In the genomic region with DNA sequence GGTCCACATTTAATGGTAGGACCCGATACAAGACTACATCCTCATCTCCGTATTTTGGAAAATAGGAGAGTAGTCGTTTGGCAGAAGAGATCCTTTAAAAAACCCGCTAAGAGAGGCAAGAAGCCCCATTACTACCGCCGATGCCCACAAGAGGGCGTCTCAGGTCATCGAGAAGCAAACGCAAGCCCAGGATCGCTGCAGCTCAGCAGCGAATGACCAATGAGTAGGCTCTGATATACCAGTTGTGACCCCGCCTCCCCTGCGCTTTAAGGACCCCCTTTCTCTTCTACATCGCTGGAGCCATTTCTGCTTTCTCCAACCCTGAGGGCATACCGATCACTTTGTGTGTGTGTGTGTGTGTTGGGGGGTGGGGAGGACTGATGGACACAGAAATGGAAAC, we compare ENCODE assay signal across 8 mouse cellular contexts.
DNase-seq lines count a peak whose midpoint lies in the region; ATAC-seq lines count a peak whose summit lies in the region.

No protein-coding gene starts in this region.

- intact Hi-C loops in left cerebral cortex, postnatal 25 days (cut with DNase I) = loop anchor here (1.0 to 2.0 kb wide), 2 partner anchors 186 to 339 kb away; no protein-coding TSS in a partner anchor

- H3K4me2 ChIP-seq in intestine, embryonic 16.5 days (ENCODE audit: low read depth, low read length) = peak overlapping the region; percentile 80

- DNase-seq in adrenal gland, adult 2 months = peak; percentile 87
- DNase-seq in embryo, embryonic 10.5 days (ENCODE audit: low spot score) = peak; percentile 97
- DNase-seq in gastrocnemius, postnatal 4 days (ENCODE audit: low spot score in 2 of 2) = peak; percentile 78 to 89
- DNase-seq in left cerebral cortex, postnatal 25 days (ENCODE audit: low spot score in 2 of 2) = peak; percentile 90 to 94
- DNase-seq in midbrain, embryonic 10.5 days (ENCODE audit: low spot score) = peak; percentile 89
- peak; percentile 85 to 86 for DNase-seq in right cerebral cortex, postnatal 36 days (ENCODE audit: low spot score in 2 of 2)
- peak; percentile 76 to 91 for DNase-seq in urinary bladder, postnatal 4 days (ENCODE audit: low spot score in 2 of 2)

- 0 out of 2 replicates have a peak, but pooled peaks cover 5% of the 10 kb centered on the region for H3K27me3 ChIP-seq in intestine, embryonic 16.5 days (replicated peaks; ENCODE audit: control insufficient read depth, insufficient read depth, low read length)
- H3K27me3 ChIP-seq in midbrain, embryonic 10.5 days (ENCODE audit: low read depth, poor library complexity, severe bottlenecking) = peaks cover 24% of the 10 kb centered on the region

- peak overlapping the region; percentile 53; the same call in 1 of the 2 replicates for H3K9ac ChIP-seq in intestine, embryonic 16.5 days (ENCODE audit: low read depth, low read length)

- WGBS in intestine, embryonic 16.5 days = 2% methylated on average over 15 of the region's 15 CpGs
- 2% methylated on average over 15 of the region's 15 CpGs for WGBS in midbrain, embryonic 10.5 days

- no peak overlapping the region for H3K27ac ChIP-seq in intestine, embryonic 16.5 days (ENCODE audit: low read length)
- H3K27ac ChIP-seq in midbrain, embryonic 10.5 days (replicated peaks) = peak overlapping the region; percentile 59; the same call in 1 of the 2 replicates

- H3K36me3 ChIP-seq in intestine, embryonic 16.5 days (ENCODE audit: control insufficient read depth, insufficient read depth, low read length) = no peaks in the 10 kb centered on the region
- no peaks in the 10 kb centered on the region for H3K36me3 ChIP-seq in midbrain, embryonic 10.5 days

- H3K4me3 ChIP-seq in intestine, embryonic 16.5 days (ENCODE audit: low read length) = peak overlapping the region; percentile 53
- peak overlapping the region; percentile 57 for H3K4me3 ChIP-seq in midbrain, embryonic 10.5 days

- peaks cover 8% of the 10 kb centered on the region; the same call in 1 of the 2 replicates for H3K4me1 ChIP-seq in intestine, embryonic 16.5 days (ENCODE audit: control insufficient read depth, insufficient read depth, low read length)
- peaks cover 9% of the 10 kb centered on the region for H3K4me1 ChIP-seq in midbrain, embryonic 10.5 days

- H3K9me3 ChIP-seq in intestine, embryonic 16.5 days (ENCODE audit: control insufficient read depth, low read length) = no peaks in the 10 kb centered on the region
- no peaks in the 10 kb centered on the region for H3K9me3 ChIP-seq in midbrain, embryonic 10.5 days (replicated peaks)

- ATAC-seq in intestine, embryonic 16.5 days = peak; percentile 85
